Mouse (Mus musculus) right cerebral cortex, postnatal 25 days (tissue): ENCODE data around the gene Tmem132d.
A peak's percentile ranks its signal among the peaks of the same experiment; 100 is the strongest.
"Not testable (repeated sequence)": the region's sequence is repeated elsewhere in the genome, so short reads cannot be mapped to it uniquely, and the experiment has no call there.

Experiments used
- DNase-seq: peaks from one replicate; pipeline ENCODE4 v3.0.0; 2022

Gene Tmem132d

GRCm38 (mm10) chr5:128072616-128073015 is 360.3 kb downstream of the Tmem132d start:
- DNase-seq, result no peak

DNA sequence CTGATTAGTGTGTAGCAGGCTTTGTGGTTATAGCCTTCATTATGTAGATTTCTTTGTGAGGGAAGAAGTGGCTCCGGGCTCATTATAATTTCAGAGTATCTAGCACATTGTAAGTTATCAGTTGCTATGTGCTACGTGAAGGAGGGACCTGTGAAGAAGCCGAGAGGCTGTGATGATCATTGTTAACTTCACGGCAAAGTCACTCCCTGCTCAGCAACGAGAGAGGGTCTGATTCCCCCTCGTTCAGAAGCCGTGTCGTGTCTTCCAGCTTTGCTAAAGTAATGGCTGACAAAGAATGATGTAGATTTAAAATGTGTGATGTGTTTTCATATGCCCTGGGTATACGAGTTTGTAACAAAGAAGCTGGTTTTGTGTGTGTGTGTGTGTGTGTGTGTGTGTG is 391.1 kb downstream of the Tmem132d start:
- no peak for DNase-seq

DNA sequence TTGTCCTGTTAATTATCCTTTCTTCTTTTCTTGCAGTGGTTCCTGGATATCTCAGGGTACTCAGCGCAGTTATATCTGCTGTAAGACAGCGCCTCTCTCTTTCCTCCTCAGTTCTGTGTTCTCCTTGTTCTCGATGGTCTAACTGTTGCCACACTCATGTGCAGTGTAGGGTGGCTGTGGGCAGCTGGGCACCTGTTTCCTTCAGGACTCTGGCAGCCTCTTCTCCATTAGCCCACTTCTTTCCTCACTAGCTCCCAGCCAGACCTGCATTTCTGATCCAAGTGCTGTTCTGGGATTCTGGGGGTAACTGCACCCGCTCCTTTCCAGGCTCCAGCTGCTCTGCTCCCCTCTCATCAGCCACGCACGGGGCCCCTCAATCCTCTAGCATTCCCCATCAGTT is 392.8 kb downstream of the Tmem132d start:
- DNase-seq, result peak; percentile 9

DNA sequence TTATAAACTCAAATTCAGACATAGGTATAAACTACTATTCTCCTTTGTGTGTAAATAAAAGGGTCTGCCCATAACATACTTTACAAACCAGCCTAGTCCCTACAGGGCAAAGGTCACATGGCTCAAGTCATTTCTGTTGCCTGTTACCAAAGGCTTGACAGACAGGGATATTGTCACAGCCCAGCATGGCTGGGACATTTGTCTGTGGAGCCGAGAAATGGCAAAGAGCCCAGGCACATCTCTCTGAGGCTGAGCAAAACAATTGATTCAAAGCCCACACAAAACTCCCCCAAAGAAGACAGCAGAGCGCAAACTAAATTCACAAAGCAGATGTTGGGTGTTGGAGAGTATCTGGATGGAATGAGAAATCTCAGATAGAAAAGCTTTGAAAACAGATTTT is 405.8 kb downstream of the Tmem132d start:
- peak; percentile 43 for DNase-seq

GRCm38 (mm10) chr5:128004666-128005065 is 428.2 kb downstream of the Tmem132d start:
- DNase-seq, result peak; percentile 17

- DNase-seq, result peak; percentile 23
Observed at GRCm38 (mm10) chr5:127996526-127997245, 436.2 kb downstream of the Tmem132d start.

- no peak for DNase-seq
Observed at GRCm38 (mm10) chr5:127993460-127993859, 439.4 kb downstream of the Tmem132d start.

DNA sequence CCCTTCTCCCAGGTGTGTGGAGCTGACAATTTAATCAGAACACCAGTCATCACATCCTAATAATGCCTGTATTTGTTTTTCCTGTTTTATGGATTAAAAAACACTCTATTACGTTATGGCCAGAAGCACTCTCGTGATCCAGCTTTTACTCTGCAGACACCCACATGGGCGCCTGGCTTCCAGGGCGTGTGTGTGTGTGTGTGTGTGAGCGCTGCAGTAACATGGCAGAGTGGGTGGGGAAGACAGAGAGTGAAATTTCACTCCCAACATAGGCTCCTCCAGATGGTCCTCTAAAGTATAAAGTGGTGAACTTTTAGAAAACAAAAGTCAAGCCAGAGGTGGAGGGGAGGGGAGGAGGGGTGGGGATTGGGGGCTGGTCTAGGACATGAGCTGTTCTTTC is 442.1 kb downstream of the Tmem132d start:
- peak; percentile 24 for DNase-seq

- not testable (repeated sequence) for DNase-seq
Observed at GRCm38 (mm10) chr5:127980003-127980358, 452.9 kb downstream of the Tmem132d start.

- DNase-seq, result no peak
Observed at GRCm38 (mm10) chr5:127979329-127980002, 453.4 kb downstream of the Tmem132d start.

DNA sequence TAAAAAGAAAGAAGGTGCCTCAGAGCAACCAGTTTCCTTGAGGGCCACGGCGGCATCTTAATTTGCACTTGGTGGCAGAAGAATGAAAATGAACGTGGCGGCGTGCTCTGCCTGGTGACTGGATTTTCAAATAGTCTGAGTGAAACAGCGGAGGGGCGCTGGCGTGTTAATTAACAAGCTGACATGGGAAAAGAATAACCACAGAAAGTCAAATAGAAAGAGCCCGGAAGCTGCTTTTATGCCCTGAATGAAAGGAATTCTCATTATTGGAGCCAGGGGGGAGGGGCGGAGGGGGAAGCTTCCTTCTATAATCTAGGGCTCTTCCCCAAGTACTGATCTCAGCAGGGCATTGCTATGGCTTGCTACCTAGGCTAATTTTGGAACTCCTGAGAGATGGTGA is 456.2 kb downstream of the Tmem132d start:
- no peak for DNase-seq

DNA sequence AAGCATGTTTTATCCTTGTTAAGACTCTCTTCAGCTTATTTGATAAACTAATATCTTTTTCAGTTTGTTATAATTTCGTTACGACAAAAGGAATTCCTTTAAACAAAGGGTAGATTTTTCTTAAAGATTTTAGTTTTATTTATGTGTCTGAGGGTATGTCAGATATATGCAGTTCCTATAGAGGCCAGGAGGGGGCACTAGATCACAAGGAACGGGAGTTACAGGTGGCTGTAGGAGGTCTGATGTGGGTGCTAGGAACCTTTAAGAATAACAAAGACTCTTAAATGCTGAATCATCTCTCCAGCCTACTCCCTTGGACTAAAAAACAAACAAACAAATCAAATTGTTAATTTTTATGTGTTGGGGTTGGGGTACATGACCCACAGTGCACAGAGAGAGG is 467.2 kb downstream of the Tmem132d start:
- no peak for DNase-seq

- DNase-seq, result peak; percentile 34
Observed at GRCm38 (mm10) chr5:127962656-127963055, 470.2 kb downstream of the Tmem132d start.

DNA sequence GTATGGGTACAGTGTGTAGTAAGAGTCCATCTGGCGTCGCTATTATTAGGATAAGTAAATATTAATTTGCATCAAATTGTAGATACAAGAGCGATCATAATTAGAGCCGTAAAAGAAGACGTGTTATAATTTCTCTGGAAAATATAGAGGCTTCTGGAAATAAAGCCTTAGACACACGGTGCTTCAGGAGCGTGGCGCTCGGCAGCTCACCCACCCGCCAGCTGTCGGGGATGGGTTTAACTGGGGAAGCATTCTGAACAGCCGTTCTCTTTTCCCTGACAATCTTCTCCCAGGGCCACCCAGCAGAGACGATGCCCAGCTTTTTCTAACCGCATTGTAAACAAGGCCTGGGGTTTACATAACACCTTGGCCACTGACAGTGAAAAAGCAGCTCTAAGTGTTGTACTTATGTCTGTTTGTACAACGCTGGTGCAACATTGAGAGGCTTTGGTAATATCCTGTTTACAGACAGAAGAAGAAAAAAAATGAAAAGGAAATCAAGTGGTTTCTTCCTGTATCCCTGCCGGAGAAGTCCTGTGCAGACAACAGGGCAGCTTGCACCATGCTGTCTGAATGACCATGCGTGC is 476.3 kb downstream of the Tmem132d start:
- peak; percentile 80 for DNase-seq

- DNase-seq, result no peak
Observed at GRCm38 (mm10) chr5:127954231-127954790, 478.6 kb downstream of the Tmem132d start.

DNA sequence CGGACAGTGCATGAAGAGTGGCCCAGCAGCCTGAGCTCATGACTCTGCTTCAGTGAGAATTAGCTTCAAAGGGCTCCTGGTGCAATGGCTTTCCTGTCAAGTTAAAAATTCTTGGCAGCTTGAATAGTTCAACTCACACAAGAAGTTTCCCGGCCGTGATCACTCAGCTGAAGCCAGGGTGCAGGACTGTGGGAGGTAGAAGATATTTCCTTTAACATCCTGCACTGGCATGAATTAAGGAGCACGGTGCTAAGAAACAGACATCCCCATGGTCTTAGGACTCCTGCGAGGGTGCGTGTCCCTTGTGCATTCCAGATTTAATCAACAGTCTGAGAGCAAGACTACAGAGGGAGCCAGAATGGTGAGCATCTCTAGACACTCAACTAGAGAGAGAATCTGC is 480.1 kb downstream of the Tmem132d start:
- no peak for DNase-seq

DNA sequence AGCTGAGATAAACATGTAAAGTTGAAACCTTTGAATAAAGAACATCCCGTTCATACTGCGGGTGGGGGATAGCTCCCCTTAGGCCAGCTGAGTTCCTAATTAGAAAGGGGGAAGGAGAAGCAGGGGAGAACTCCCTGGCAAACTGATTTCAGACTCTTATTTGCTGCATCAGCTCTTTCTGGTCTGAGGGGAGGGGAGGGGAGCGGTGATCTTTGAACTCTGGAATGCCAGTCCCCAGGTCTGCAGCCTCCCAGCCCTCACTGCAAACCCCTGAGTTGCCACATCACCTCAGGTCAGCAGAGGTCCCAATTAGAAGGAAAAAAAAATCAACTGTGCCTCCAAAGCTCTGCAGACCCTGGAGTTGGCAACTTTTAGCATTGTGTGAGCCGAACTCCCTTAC is 482.3 kb downstream of the Tmem132d start:
- no peak for DNase-seq

DNA sequence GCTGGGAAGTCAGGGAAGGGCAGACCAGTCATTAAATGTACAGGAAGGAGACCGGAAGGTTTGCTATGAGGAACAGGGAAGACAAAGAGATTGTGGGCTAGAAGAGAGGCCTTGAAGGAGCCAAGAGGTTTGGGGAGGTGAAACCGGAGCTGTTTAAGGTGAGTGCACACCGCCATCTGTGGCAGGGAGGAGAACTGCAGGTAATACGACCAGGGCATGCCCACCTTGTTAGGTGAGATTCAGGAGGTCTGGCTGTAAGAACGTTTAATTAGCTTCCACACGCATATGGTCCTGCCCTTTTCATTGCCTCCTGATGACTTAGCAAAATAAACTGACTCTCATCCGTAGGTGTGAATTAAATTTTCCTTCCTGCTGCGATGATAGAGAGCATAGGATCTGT is 485.6 kb downstream of the Tmem132d start:
- no peak for DNase-seq

DNA sequence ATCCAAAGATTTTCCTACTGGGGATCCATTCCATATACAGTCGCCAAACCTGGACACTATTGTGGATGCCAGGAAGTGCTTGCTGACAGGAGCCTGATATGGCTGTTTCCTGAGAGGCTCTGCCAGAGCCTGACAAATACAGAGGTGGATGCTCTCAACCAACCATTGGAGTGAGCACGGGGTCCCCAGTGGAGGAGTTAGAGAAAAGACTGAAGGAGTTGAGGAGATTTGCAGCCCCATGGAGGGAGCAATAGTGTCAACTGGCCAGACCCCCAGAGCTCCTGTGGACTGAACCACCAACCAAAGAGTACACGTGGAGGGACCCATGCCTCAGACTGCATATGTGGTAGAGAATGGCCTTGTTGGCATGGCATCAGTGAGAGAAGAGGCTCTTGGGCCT is 490.7 kb downstream of the Tmem132d start:
- not testable (repeated sequence) for DNase-seq

GRCm38 (mm10) chr5:127937914-127938313 is 495.0 kb downstream of the Tmem132d start:
- DNase-seq, result no peak

DNA sequence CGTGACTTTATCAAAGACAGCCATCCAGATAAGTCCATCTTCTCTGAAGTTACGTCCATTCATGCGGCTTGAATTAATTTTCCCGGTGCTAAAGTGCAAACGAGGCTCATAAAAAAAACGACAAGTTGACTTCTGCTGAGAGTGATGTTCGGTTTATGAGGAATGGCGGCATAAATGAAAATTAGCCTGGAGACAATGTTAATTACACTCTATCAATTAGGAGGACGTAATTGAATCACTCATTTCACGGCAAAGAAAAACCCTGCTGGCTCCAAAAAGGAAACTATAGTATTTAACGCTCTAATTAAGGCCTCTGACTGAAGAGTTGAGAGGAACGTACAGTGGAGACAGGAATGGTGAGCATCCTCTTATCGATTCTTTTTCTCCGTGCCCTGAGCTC is 503.2 kb downstream of the Tmem132d start:
- no peak for DNase-seq

DNA sequence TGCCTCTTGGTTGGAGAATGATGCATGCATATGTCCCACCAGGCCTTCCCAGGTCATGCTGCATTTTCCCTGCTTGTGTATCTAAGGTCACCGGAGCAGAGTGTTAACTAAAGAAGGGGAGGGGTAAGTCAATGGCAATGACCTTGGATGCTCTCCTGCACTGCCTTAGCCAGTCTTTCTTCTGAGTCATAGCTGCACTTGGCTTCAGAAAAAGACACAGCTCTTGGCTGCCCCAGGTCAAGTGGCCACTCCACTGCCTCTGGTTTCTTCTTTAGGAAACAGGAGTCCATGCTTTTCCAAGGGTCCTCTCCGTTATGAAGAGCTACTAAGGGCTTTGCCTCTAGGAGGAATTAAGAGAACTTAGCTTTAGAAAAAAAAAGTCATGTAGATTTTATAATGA is 506.2 kb downstream of the Tmem132d start:
- DNase-seq, result no peak

DNA sequence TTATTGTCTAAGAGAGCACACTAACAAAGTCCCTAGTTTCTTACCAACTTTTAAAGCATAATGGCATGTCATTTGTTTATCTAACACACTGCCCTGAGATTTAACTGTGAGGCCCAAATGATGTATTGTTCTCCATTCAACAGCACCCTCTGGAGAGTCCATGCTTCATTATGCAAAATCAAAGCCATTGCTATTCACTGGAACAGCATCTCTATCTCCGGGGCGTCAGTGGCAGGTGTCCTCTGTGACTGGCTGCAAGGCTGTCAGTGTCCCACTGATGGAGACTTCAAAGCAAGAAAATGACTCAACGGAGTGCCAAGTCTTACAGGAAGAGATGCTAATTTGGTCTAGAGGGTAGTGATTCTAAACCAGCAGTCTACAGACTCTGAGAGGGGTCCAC is 508.8 kb downstream of the Tmem132d start:
- DNase-seq, result no peak

DNA sequence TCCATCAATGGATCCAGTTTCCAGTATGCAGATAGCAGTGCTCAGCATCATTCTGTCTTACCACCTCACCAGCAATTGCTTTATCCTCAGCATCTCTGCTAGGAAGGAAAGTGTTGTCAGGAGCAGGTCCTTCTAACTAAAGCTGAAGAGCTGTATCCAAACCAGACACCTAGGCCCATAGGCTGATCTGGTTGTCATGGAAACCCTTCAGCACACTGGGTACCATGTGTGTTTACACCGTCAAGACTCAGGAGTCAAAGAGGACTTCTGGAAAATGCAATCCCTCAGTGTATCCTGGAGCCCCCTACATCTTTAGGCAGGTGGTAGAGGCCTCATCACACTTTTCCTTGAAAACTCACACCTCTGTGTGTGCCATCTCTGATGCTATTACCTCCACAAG is 513.7 kb downstream of the Tmem132d start:
- DNase-seq, result no peak
